Mouse (Mus musculus): ENCODE data around the gene Atg2b. TPM values are rescaled to one million over a fixed set of nuclear protein-coding genes. Genes with fewer than 3 reads are reported as not detected.

The Atg2b gene
- polyA plus RNA-seq, 1 experiment from 2014 or later: 17.7 TPM

GRCm38 (mm10) chr12:105678762-105679161, 6.2 kb downstream of the Atg2b start:
- Histone ChIP-seq H3K9me3 (ENCODE audit: low read depth, low read length) (no peaks in the 10 kb centered on the region), H3K4me1 (ENCODE audit: insufficient read depth) (no peaks in the 10 kb centered on the region), H3K4me2 (no peak overlapping the region), H3K27me3 (ENCODE audit: insufficient read depth, low read length) (no peaks in the 10 kb centered on the region), H3K9ac (no peak overlapping the region), H3K36me3 (ENCODE audit: insufficient read depth) (peaks cover 21% of the 10 kb centered on the region), H3K27ac (ENCODE audit: low read depth) (no peak overlapping the region), H3K4me3 (ENCODE audit: low read depth, low read length) (no peak overlapping the region)
- 50% methylated on average over 3 of the region's 3 CpGs for WGBS
- no peak for TF ChIP-seq CTCF (IDR thresholded peaks at IDR 0.05; ENCODE audit: low read depth)
- DNase-seq (no peak), ATAC-seq (ENCODE audit: insufficient read depth) (no peak)

GRCm38 (mm10) chr12:105678211-105678610, 6.8 kb downstream of the Atg2b start:
- H3K9me3 ChIP-seq (ENCODE audit: low read depth, low read length): no peaks in the 10 kb centered on the region
- no peak overlapping the region for H3K9ac ChIP-seq
- no peaks in the 10 kb centered on the region for H3K4me1 ChIP-seq (ENCODE audit: insufficient read depth)
- ATAC-seq (ENCODE audit: insufficient read depth) (no peak), DNase-seq (no peak)
- H3K36me3 ChIP-seq (ENCODE audit: insufficient read depth): peaks cover 26% of the 10 kb centered on the region
- no peaks in the 10 kb centered on the region for H3K27me3 ChIP-seq (ENCODE audit: insufficient read depth, low read length)
- no peak overlapping the region for H3K4me3 ChIP-seq (ENCODE audit: low read depth, low read length)
- H3K4me2 ChIP-seq: no peak overlapping the region
- TF ChIP-seq CTCF (IDR thresholded peaks at IDR 0.05; ENCODE audit: low read depth): no peak
- 86% methylated on average over 7 of the region's 7 CpGs for WGBS
- no peak overlapping the region for H3K27ac ChIP-seq (ENCODE audit: low read depth)

DNA sequence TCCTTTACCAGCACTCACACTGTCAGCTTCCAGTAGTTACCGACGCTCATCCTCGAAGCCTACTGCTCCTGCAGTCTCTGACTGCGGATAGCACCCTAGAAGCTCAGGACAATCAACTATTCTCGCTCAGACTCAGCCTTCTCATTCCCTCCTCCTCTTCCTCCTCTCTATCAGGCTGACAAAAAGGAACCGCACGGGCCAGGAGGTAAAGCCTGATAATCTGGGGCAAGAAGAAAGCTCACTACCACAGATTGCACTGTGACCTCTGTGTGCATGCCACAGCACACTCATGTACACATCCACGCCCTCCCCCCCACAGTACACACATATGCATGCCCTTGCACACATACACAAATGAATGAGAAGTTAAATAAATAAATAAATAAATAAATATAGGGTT, 8.7 kb downstream of the Atg2b start:
- H3K9me3 ChIP-seq (ENCODE audit: low read depth, low read length): no peaks in the 10 kb centered on the region
- no peak for TF ChIP-seq CTCF (IDR thresholded peaks at IDR 0.05; ENCODE audit: low read depth)
- no peak overlapping the region for H3K4me3 ChIP-seq (ENCODE audit: low read depth, low read length)
- no peak overlapping the region for H3K4me2 ChIP-seq
- H3K27ac ChIP-seq (ENCODE audit: low read depth): no peak overlapping the region
- no peak for ATAC-seq (ENCODE audit: insufficient read depth)
- no peaks in the 10 kb centered on the region for H3K27me3 ChIP-seq (ENCODE audit: insufficient read depth, low read length)
- DNase-seq: no peak
- 86% methylated on average over 8 of the region's 8 CpGs for WGBS
- no peaks in the 10 kb centered on the region for H3K4me1 ChIP-seq (ENCODE audit: insufficient read depth)
- no peak overlapping the region for H3K9ac ChIP-seq
- peaks cover 31% of the 10 kb centered on the region for H3K36me3 ChIP-seq (ENCODE audit: insufficient read depth)

DNA sequence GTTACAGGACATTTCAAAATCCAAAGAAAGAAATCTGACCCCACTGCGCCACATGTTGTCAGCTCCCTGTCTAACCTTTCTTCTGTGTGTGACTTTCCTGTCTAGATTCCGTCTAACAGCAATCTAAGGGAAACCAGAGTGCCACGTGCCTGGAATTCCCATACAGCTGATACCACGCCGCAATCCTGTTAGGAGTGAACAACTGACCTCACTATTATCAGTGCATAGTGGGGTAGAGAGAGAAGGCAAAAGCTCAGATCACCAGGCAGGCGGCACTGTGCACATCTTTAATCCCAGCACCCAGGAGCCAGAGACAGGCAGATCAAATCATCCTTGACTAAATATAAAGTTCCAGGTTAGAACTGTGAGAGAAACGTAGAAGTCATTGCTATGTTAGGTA, 29.2 kb downstream of the Atg2b start:
- no peak overlapping the region for H3K27ac ChIP-seq (ENCODE audit: low read depth)

GRCm38 (mm10) chr12:105642770-105643321, 42.2 kb downstream of the Atg2b start:
- ATAC-seq (ENCODE audit: insufficient read depth): peak; percentile 69
- no peak overlapping the region for H3K27ac ChIP-seq (ENCODE audit: low read depth)
- 45% methylated on average over 11 of the region's 11 CpGs for WGBS
- H3K4me3 ChIP-seq (ENCODE audit: low read depth, low read length): no peak overlapping the region
- no peak for TF ChIP-seq CTCF (IDR thresholded peaks at IDR 0.05; ENCODE audit: low read depth)
- H3K36me3 ChIP-seq (ENCODE audit: insufficient read depth): peaks cover 98% of the 10 kb centered on the region
- no peaks in the 10 kb centered on the region for H3K9me3 ChIP-seq (ENCODE audit: low read depth, low read length)
- no peak overlapping the region for H3K4me2 ChIP-seq
- H3K4me1 ChIP-seq (ENCODE audit: insufficient read depth): no peaks in the 10 kb centered on the region
- H3K9ac ChIP-seq: no peak overlapping the region
- no peaks in the 10 kb centered on the region for H3K27me3 ChIP-seq (ENCODE audit: insufficient read depth, low read length)
- peak; percentile 58 for DNase-seq

More for the DNA sequence above, 29.2 kb downstream of the Atg2b start:
- Histone ChIP-seq H3K4me2 (no peak overlapping the region), H3K4me1 (ENCODE audit: insufficient read depth) (no peaks in the 10 kb centered on the region), H3K9me3 (ENCODE audit: low read depth, low read length) (no peaks in the 10 kb centered on the region), H3K27me3 (ENCODE audit: insufficient read depth, low read length) (no peaks in the 10 kb centered on the region), H3K4me3 (ENCODE audit: low read depth, low read length) (no peak overlapping the region), H3K36me3 (ENCODE audit: insufficient read depth) (peaks cover 86% of the 10 kb centered on the region), H3K9ac (no peak overlapping the region)
- ATAC-seq (ENCODE audit: insufficient read depth) (no peak), DNase-seq (no peak)
- no peak for TF ChIP-seq CTCF (IDR thresholded peaks at IDR 0.05; ENCODE audit: low read depth)
- WGBS: 86% methylated on average over 7 of the region's 7 CpGs

DNA sequence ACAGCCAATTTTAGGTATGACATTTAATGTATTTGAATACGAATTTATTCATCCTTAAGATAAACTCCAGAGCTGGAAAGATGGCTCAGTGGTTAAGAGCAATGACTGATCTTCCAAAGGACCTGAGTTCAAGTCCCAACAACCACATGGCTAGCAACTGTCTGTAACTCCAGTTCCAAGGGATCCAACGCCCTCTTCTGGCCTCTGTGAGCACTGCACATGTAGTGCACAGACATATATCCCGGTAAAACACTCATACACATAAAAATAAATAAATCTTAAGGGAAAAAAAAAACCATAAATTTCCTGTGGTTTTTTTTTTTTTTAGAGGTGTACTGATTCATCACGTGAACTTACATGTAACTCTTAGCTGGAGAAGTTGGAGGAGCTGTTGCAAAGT, 47.5 kb downstream of the Atg2b start:
- 70% methylated on average over 4 of the region's 4 CpGs for WGBS
- no peaks in the 10 kb centered on the region for H3K27me3 ChIP-seq (ENCODE audit: insufficient read depth, low read length)
- no peak overlapping the region for H3K9ac ChIP-seq
- peaks cover 96% of the 10 kb centered on the region for H3K36me3 ChIP-seq (ENCODE audit: insufficient read depth)
- H3K4me1 ChIP-seq (ENCODE audit: insufficient read depth): no peaks in the 10 kb centered on the region
- DNase-seq: peak; percentile 12
- H3K9me3 ChIP-seq (ENCODE audit: low read depth, low read length): no peaks in the 10 kb centered on the region
- H3K4me2 ChIP-seq: no peak overlapping the region
- ATAC-seq (ENCODE audit: insufficient read depth): no peak
- TF ChIP-seq CTCF (IDR thresholded peaks at IDR 0.05; ENCODE audit: low read depth): peak; percentile 20; the same call in 1 of the 2 replicates
- H3K27ac ChIP-seq (ENCODE audit: low read depth): no peak overlapping the region
- H3K4me3 ChIP-seq (ENCODE audit: low read depth, low read length): no peak overlapping the region

DNA sequence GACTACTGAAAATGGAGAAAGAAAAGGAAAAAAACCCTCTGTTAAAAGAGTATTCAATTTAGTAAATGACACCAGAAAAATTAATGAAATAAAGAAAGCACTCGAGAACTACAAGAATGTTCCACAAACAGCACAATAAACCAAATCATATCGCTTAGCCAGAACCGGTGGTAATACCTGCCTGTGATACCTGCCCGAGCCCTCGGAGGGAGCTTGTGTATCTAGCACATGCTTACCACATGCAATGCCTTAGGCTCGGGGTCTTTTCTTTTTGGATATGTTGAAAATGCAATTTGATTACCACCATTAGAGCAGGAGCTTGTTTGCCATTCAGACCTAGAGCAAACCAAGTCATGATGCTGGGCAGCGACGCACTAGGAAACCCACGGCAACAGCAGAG, 48.5 kb downstream of the Atg2b start:
- Histone ChIP-seq H3K36me3 (ENCODE audit: insufficient read depth) (peaks cover 93% of the 10 kb centered on the region), H3K27ac (ENCODE audit: low read depth) (no peak overlapping the region), H3K4me1 (ENCODE audit: insufficient read depth) (no peaks in the 10 kb centered on the region), H3K9me3 (ENCODE audit: low read depth, low read length) (no peaks in the 10 kb centered on the region), H3K9ac (no peak overlapping the region), H3K4me3 (ENCODE audit: low read depth, low read length) (no peak overlapping the region), H3K27me3 (ENCODE audit: insufficient read depth, low read length) (no peaks in the 10 kb centered on the region), H3K4me2 (no peak overlapping the region)
- 92% methylated on average over 9 of the region's 9 CpGs for WGBS
- ATAC-seq (ENCODE audit: insufficient read depth) (no peak), DNase-seq (no peak)
- no peak for TF ChIP-seq CTCF (IDR thresholded peaks at IDR 0.05; ENCODE audit: low read depth)
